Mouse (Mus musculus) hindbrain, embryonic 15.5 days (tissue): ENCODE results near the gene Pik3c2b. TPM values are rescaled to one million over a fixed set of nuclear protein-coding genes. Genes with fewer than 3 reads are reported as not detected.

Experiments
- ATAC-seq: fragments of 200-750 bp; cut with Nextera tagmentation; 2 replicates; pipeline ENCODE4 v1.8.0; 2017; ENCODE audit warnings: low read depth, moderate number of reproducible peaks, moderate TSS enrichment; ENCODE audit not compliant: low FRiP score
- H3K27ac ChIP-seq: fragments of 300-500 bp; sonication (generic); replicated peaks from 2 replicates; pipeline ENCODE4 v1.5.1; 2015; ENCODE audit warnings: mild to moderate bottlenecking, inconsistent platforms
- H3K27me3 ChIP-seq: fragments of 300-500 bp; sonication (generic); 2 replicates; pipeline ENCODE4 v1.6.1; 2015; ENCODE audit warnings: control low read depth, inconsistent platforms
- H3K36me3 ChIP-seq: fragments of 300-500 bp; sonication (generic); 2 replicates; pipeline ENCODE4 v1.6.1; 2015; ENCODE audit warnings: control low read depth, inconsistent platforms
- H3K4me1 ChIP-seq: fragments of 300-500 bp; sonication (generic); replicated peaks from 2 replicates; pipeline ENCODE4 v1.6.1; 2015; ENCODE audit warnings: control low read depth, inconsistent platforms
- H3K4me2 ChIP-seq: fragments of 300-500 bp; sonication (generic); 2 replicates; pipeline ENCODE4 v1.6.1; 2015; ENCODE audit warnings: moderate library complexity, mild to moderate bottlenecking, inconsistent platforms
- H3K4me3 ChIP-seq: fragments of 300-500 bp; sonication (generic); 2 replicates; pipeline ENCODE4 v1.5.1; 2015; ENCODE audit warnings: mild to moderate bottlenecking, inconsistent platforms
- H3K9ac ChIP-seq: fragments of 300-500 bp; sonication (generic); 2 replicates; pipeline ENCODE4 v1.6.1; 2015; ENCODE audit warnings: inconsistent platforms
- H3K9me3 ChIP-seq: fragments of 300-500 bp; sonication (generic); 2 replicates; pipeline ENCODE4 v1.6.1; 2016; ENCODE audit warnings: control low read depth, inconsistent platforms
- WGBS: fragments of 180-500 bp; shearing (Covaris S2); methylation state at CpG from one replicate; pipeline ENCODE4 v1.1.7; 2015; 5-methylcytosine and 5-hydroxymethylcytosine counted together
- polyA plus RNA-seq: library from polyadenylated mRNA; unstranded; fragments of >200 nt; fragmentation: Nextera tagmentation; extraction: Ambion mirVana; gene quantifications from 2 replicates; pipeline ENCODE4 v1.2.1, GENCODE M21; 2015

Pik3c2b gene
- 12.2 and 13.3 TPM in 2 replicates for polyA plus RNA-seq

DNA sequence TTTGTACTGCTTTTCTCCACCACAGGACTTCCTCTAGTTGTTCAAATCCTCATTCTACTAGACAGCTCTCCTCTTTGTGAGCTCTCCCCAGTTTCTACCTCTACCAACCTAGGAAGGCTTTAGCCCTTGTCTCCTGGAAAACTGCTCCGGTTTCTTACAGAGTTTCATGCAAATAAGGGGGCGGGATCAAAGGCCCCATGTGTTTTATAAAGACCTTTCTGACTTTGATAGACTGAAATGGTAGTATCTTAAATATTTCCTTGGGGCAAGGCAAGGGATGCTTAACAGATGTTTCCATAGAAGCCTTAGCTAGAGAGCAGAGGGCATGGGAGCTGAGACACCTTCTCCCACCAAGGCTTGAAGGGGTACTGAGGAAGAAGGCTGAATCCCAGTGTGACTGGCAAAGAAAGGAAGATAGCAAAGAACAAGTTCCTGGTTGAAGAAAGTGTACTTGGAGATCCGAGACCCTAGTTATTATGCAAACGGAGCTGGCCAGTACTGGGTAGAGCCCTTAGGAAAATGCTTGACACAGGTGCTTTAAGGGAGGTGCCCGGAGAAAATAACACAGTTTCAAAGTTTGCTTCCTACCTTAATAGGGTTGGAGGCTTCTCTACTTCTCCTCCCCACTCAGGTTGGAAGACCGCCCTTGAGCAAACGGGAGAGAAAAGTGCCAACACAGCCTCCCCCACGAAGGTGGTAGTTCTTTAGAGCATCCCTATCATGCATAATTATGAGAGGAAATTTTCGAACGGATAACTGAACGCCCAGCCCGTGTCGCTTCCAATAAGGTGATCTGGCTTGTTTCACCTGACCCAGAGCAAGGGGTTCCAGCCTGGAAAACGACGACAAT is at the start of gene Pik3c2b:
Gene Pik3c2b (plus strand): TSS at position 657 of the 850 bp plus-strand sequence.
- H3K36me3 ChIP-seq: no peaks in the 10 kb centered on the region
- no peaks in the 10 kb centered on the region for H3K27me3 ChIP-seq
- H3K4me1 ChIP-seq: peaks cover 41% of the 10 kb centered on the region
- H3K9ac ChIP-seq: peak within 1 kb of the TSS; percentile 99
- H3K4me3 ChIP-seq: peak within 1 kb of the TSS; percentile 96
- 3% methylated on average over 15 of the region's 15 CpGs for WGBS
- H3K4me2 ChIP-seq: peak within 1 kb of the TSS; percentile 59
- no peaks in the 10 kb centered on the region for H3K9me3 ChIP-seq
- H3K27ac ChIP-seq: peak within 1 kb of the TSS; percentile 97
- peak; percentile 13; the same call in 1 of the 2 replicates for ATAC-seq

DNA sequence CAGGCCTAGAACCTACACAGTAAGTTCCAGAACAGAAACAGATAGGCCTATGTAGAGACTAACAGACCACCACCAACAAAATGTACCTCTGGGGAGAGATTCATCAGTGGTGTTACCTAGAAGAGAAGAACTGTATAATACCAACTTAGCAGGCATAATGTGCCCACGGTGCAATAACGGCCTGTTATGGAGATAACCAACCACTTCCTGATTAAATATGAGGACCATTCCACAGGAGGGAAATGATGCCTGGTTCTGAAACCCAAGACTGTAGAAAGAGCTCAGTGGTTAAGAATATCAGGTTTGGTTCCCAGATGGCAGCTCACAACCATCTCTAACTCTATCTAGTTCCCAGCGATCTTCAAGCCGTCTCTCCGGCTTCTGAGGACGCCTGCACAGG is 45.1 kb upstream of the Pik3c2b start:
- H3K4me2 ChIP-seq: no peak overlapping the region
- no peak for ATAC-seq
- WGBS: 91% methylated on average over 6 of the region's 6 CpGs
- no peaks in the 10 kb centered on the region for H3K4me1 ChIP-seq
- peaks cover 65% of the 10 kb centered on the region for H3K36me3 ChIP-seq
- H3K9ac ChIP-seq: no peak overlapping the region
- H3K4me3 ChIP-seq: no peak overlapping the region
- H3K9me3 ChIP-seq: no peaks in the 10 kb centered on the region
- no peak overlapping the region for H3K27ac ChIP-seq
- no peaks in the 10 kb centered on the region for H3K27me3 ChIP-seq

DNA sequence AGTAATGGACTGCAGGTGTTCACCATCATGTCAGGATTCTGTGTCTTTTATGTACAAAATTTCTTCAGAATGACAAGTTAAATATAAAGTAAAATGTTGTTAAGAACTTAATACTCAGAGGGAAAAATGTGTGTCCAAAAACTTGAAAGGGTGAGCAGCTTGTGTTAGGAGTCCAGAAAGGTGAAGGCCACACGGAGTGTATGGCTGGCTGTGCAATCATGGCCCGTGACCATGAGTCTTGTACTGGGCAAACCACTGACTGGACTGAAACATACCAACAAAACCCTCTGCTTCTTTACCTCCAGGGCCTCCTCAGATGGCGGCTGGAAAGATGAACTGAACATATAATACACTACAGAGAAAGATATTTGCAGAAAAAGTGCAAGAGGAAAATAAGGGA is 38.9 kb upstream of the Pik3c2b start:
- no peak overlapping the region for H3K4me2 ChIP-seq
- ATAC-seq: no peak
- H3K4me1 ChIP-seq: no peaks in the 10 kb centered on the region
- H3K27me3 ChIP-seq: no peaks in the 10 kb centered on the region
- no peak overlapping the region for H3K27ac ChIP-seq
- no peak overlapping the region for H3K9ac ChIP-seq
- H3K9me3 ChIP-seq: no peaks in the 10 kb centered on the region
- H3K4me3 ChIP-seq: no peak overlapping the region
- 92% methylated on average over 3 of the region's 3 CpGs for WGBS
- H3K36me3 ChIP-seq: peaks cover 28% of the 10 kb centered on the region

DNA sequence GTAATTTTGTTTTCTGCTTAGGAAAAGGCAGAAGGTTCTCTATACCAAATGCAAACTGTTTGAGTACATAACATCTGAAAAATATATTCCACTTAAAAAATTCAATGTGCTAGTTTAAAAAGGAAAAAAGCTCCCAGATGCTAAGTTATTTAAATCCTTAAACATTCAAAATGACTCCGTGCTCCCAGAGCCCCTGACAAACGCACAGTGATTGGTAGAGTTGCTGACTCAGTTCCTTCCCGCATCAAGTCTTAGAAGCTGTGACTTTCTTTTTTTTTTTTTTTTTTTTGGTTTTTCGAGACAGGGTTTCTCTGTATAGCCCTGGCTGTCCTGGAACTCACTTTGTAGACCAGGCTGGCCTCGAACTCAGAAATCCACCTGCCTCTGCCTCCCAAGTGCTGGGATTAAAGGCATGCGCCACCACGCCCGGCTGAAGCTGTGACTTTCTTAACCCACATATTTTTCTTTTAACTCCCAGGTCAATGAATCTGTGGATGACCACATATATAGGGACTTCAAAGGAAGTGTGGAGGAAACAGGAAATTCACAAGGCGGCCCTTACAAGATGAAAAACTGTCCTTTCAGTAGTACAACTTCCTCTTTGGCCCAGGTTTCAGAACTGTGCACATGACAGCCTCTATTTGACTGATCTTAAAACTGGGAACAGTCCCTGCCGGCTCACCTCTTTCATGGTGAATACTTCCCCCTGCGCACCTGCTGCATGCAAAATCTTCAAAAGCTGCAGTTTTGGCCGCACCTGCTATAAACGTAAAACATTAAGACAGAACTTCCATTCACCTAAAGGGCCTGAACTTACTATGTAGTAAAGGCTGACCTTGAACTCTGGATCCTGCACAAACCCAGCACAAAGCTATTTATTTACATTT is 33.3 kb upstream of the Pik3c2b start:
- peaks cover 39% of the 10 kb centered on the region for H3K36me3 ChIP-seq
- no peak overlapping the region for H3K9ac ChIP-seq
- no peaks in the 10 kb centered on the region for H3K9me3 ChIP-seq
- H3K27ac ChIP-seq: no peak overlapping the region
- ATAC-seq: no peak
- WGBS: 87% methylated on average over 12 of the region's 13 CpGs
- H3K4me2 ChIP-seq: no peak overlapping the region
- H3K4me1 ChIP-seq: no peaks in the 10 kb centered on the region
- no peak overlapping the region for H3K4me3 ChIP-seq
- H3K27me3 ChIP-seq: no peaks in the 10 kb centered on the region

DNA sequence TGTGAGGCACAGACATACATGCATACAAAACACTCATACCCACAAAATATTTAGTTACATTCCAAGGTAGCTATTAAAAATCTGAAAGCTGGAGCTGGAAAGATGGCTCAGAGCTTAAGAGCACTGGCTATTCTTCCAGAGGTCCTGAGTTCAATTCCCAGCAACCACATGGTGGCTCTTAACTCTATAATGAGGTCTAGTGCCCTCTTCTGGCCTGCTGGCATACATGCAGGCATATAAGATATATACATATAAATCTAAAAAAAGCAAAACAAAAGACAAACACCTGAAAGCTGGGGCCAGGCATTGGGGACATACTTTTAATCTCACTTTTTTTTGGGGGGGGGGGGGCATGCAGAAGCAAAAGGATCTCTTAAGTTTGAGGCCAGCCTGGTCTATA is 32.1 kb upstream of the Pik3c2b start:
- Histone ChIP-seq H3K9me3 (no peaks in the 10 kb centered on the region), H3K27me3 (no peaks in the 10 kb centered on the region), H3K9ac (no peak overlapping the region), H3K4me1 (no peaks in the 10 kb centered on the region), H3K27ac (no peak overlapping the region), H3K36me3 (peaks cover 43% of the 10 kb centered on the region), H3K4me2 (no peak overlapping the region), H3K4me3 (no peak overlapping the region)
- ATAC-seq: no peak

DNA sequence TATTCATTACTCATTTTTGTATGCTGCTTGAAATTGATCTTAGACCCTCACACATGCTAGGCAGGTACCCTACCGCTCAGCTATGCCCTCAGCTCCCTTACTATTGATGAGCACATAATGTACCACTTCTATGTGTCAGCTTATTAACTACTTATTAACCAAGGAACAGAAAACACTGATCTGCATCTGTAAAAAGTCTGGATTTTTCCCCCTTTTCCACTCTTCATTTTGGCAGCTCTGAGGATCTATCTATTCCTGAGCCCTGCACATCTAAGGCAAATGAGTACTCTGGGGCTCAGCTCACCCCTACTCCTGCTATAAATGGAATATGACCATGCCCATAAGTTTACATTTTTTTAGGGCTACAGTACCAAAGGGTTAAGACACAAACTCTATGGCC is 31.3 kb upstream of the Pik3c2b start:
- no peak overlapping the region for H3K4me3 ChIP-seq
- no peaks in the 10 kb centered on the region for H3K9me3 ChIP-seq
- H3K4me1 ChIP-seq: 0 out of 2 replicates have a peak, but pooled peaks cover under 1% of the 10 kb centered on the region
- 95% methylated on average over 1 of the region's 1 CpGs for WGBS
- H3K27ac ChIP-seq: no peak overlapping the region
- H3K27me3 ChIP-seq: no peaks in the 10 kb centered on the region
- ATAC-seq: no peak
- H3K9ac ChIP-seq: no peak overlapping the region
- no peak overlapping the region for H3K4me2 ChIP-seq
- peaks cover 43% of the 10 kb centered on the region for H3K36me3 ChIP-seq

DNA sequence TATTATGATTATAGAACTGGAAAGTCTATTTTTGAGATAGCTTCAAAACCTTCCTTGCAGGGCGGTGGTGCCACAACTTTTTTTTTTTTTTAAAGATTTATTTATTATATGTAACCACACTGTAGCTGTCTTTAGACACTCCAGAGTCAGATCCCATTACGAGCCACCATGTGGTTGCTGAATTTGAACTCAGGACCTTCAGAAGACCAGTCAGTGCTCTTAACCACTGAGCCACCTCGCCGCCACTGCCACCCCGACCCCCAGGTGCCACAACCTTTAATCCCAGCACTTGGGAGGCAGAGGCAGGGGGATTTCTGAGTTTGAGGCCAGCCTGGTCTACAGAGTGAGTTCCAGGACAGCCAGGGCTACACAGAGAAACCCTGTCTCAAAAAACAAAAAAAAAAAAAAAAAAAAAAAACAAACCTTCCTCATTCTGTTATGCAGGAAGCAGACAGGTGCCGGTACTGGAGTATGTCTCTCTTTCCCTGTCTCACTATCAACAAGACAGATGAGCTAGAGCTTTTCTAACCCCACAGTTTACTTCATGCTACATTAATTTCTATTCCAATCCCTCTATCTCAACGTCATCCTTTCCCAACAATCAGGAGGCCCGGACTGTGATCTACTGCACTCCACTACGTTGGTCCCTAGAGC is 28.6 kb upstream of the Pik3c2b start:
- Histone ChIP-seq H3K4me3 (no peak overlapping the region), H3K9me3 (no peaks in the 10 kb centered on the region), H3K36me3 (peaks cover 43% of the 10 kb centered on the region), H3K4me1 (peaks cover 8% of the 10 kb centered on the region; the same call in 1 of the 2 replicates), H3K27me3 (no peaks in the 10 kb centered on the region), H3K4me2 (no peak overlapping the region), H3K9ac (no peak overlapping the region), H3K27ac (no peak overlapping the region)
- ATAC-seq: no peak
- 92% methylated on average over 9 of the region's 9 CpGs for WGBS

DNA sequence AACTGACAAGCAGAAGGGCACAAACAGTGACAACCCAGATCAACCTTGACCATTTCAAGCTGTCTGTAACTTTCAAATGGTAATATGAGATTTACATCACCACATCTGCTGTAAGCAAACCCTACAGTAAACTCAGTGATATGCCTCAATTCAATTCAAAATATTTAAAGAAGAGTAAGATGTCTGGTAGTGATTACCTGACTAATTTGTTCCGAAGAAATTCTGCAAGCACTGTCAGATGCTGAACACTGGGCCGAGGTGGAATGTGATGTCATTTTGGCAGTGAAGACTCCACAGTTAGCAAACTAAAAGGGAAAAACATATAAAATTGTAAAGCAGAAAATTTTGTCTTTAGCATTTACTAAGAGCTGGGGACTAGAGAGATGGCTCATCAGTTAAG is 26.9 kb upstream of the Pik3c2b start:
- Histone ChIP-seq H3K27ac (no peak overlapping the region), H3K4me3 (no peak overlapping the region), H3K27me3 (no peaks in the 10 kb centered on the region), H3K9ac (no peak overlapping the region), H3K36me3 (peaks cover 38% of the 10 kb centered on the region), H3K4me1 (peaks cover 8% of the 10 kb centered on the region; the same call in 1 of the 2 replicates), H3K9me3 (no peaks in the 10 kb centered on the region), H3K4me2 (no peak overlapping the region)
- 91% methylated on average over 2 of the region's 2 CpGs for WGBS
- ATAC-seq: no peak

DNA sequence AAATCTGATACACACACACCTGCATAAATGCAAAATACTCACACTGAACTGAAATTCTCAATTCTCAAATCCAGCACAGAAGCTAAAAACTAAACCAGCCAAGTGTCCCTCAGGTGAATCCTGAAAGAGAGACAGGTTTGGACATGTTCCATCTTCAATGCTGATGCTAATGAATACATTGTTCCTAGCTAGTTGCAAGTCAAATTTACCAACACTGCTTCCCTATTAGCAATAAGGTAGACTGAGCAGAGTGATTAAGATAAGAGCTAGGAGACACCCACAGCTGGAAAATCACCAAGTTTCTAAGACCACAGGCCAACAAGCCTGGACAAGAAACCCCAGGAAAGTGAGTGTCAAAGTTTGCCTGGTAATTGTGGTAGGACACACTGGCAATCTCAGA is 26.2 kb upstream of the Pik3c2b start:
- H3K36me3 ChIP-seq: peaks cover 31% of the 10 kb centered on the region
- H3K27ac ChIP-seq: no peak overlapping the region
- H3K4me1 ChIP-seq: peaks cover 15% of the 10 kb centered on the region
- no peak overlapping the region for H3K9ac ChIP-seq
- no peak overlapping the region for H3K4me2 ChIP-seq
- ATAC-seq: no peak
- H3K4me3 ChIP-seq: no peak overlapping the region
- no peaks in the 10 kb centered on the region for H3K9me3 ChIP-seq
- no peaks in the 10 kb centered on the region for H3K27me3 ChIP-seq

DNA sequence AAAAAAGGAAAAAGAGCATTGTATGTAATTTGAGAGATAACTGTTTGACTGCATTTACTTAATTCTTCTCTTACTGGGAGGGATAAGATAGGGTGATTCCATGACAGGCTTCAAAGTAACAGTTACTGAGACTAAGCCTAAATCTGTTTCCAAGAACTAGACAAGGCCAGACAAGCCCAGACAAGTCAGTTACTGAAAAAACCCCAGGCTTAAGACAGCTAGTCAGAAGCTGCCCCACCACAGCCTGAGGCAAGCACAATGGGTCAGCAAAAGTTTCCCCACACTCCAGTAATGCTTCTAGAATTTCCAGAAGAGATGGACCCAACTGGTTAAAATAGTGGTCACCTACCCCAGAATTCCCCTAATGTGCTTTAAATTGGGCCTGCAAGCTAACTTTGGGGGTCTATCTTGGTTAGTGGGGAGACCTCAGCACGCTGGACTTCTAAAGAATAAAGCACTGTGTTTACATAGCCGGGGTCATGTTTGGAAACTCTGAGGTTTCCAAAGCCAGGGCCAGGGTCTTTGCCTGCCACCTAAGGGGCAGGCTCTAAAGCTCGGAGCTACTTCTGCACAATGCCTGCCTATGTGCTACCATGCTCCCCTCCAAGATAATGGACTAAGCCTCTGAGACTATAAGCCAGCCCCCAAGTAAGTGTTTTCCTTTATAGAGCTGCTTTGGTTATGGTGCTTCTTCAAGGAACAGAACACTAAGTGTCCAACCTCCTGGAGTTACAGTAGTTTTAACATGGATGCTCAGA is 25.2 kb upstream of the Pik3c2b start:
- 77% methylated on average over 3 of the region's 3 CpGs for WGBS
- Histone ChIP-seq H3K27ac (no peak overlapping the region), H3K9ac (no peak overlapping the region), H3K27me3 (no peaks in the 10 kb centered on the region), H3K9me3 (no peaks in the 10 kb centered on the region), H3K4me1 (peaks cover 17% of the 10 kb centered on the region), H3K4me3 (no peak overlapping the region), H3K4me2 (no peak overlapping the region), H3K36me3 (peaks cover 24% of the 10 kb centered on the region; the same call in 1 of the 2 replicates)
- ATAC-seq: no peak

DNA sequence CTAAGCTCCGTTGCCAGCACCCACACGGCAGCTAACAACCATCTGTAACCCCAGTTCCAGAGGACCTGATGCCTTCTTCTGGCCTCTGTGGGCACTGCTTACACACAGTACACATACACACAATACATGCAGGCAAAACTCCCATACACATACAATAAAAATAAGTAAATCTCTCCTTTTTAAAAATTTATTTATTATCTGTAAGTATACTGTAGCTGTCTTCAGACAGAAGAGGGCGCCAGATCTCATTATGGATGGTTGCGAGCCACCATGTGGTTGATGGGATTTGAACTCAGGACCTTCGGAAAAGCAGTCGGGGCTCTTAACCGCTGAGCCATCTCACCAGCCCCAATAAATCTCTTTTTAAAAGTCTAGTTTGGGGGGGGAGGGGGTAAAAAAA is 24.1 kb upstream of the Pik3c2b start:
- no peak for ATAC-seq
- Histone ChIP-seq H3K4me1 (peaks cover 17% of the 10 kb centered on the region), H3K9ac (no peak overlapping the region), H3K27ac (no peak overlapping the region), H3K36me3 (peaks cover 19% of the 10 kb centered on the region; the same call in 1 of the 2 replicates), H3K27me3 (no peaks in the 10 kb centered on the region), H3K4me3 (no peak overlapping the region), H3K4me2 (no peak overlapping the region), H3K9me3 (no peaks in the 10 kb centered on the region)
- 96% methylated on average over 7 of the region's 7 CpGs for WGBS
